Mouse (Mus musculus) liver, adult 2 months (tissue): ENCODE data around the gene Dnaic1. TPM values are rescaled to one million over a fixed set of nuclear protein-coding genes. Genes with fewer than 3 reads are reported as not detected.
A peak's percentile ranks its signal among the peaks of the same experiment; 100 is the strongest.

Source experiments
- DNase-seq: peaks from one replicate; pipeline ENCODE4 v3.0.0-alpha.2; 2011; ENCODE audit warnings: low read depth, low spot score; ENCODE audit errors: extremely low read depth
- H3K27ac ChIP-seq: fragments of 200-500 bp; replicated peaks from 2 replicates; pipeline ENCODE4 v1.5.1; 2012; ENCODE audit warnings: low read depth, mild to moderate bottlenecking, control low read depth, inconsistent platforms, low read length; ENCODE audit not compliant: insufficient read depth
- H3K27me3 ChIP-seq: fragments of 200-500 bp; 2 replicates; pipeline ENCODE4 v1.6.1; 2012; ENCODE audit warnings: mild to moderate bottlenecking, moderate library complexity, low read length, inconsistent platforms; ENCODE audit not compliant: control insufficient read depth, insufficient read depth
- H3K36me3 ChIP-seq: fragments of 200-500 bp; 2 replicates; pipeline ENCODE4 v1.6.1; 2012; ENCODE audit warnings: low read length, inconsistent platforms; ENCODE audit not compliant: control insufficient read depth, insufficient read depth
- H3K4me1 ChIP-seq: fragments of 200-500 bp; 2 replicates; pipeline ENCODE4 v1.6.1; 2011; ENCODE audit warnings: low read length; ENCODE audit not compliant: control insufficient read depth, insufficient read depth
- H3K4me3 ChIP-seq: fragments of 200-500 bp; 2 replicates; pipeline ENCODE4 v1.5.1; 2011; ENCODE audit warnings: low read depth, mild to moderate bottlenecking, control low read depth, low read length, moderate library complexity; ENCODE audit not compliant: insufficient read depth
- H3K79me2 ChIP-seq: fragments of 200-500 bp; 2 replicates; pipeline ENCODE4 v1.6.1; 2012; ENCODE audit warnings: inconsistent platforms, mild to moderate bottlenecking, low read length, moderate library complexity; ENCODE audit not compliant: control insufficient read depth, insufficient read depth
- H3K9ac ChIP-seq: fragments of 200-500 bp; 2 replicates; pipeline ENCODE4 v1.6.1; 2012; ENCODE audit warnings: low read depth, mild to moderate bottlenecking, control low read depth, inconsistent platforms, low read length
- CTCF ChIP-seq: fragments of 200-500 bp; IDR thresholded peaks from 2 replicates; pipeline ENCODE4 v1.5.1; 2011; ENCODE audit warnings: low read depth, low read length, control low read depth
- POLR2A ChIP-seq: fragments of 200-500 bp; IDR thresholded peaks from 2 replicates; pipeline ENCODE4 v1.6.1; 2011; ENCODE audit warnings: low read length, control low read depth; ENCODE audit not compliant: insufficient read depth; ENCODE audit errors: extremely low read depth
- WGBS: fragments of 180-500 bp; shearing (Covaris S2); methylation state at CpG from one replicate; pipeline ENCODE4 v1.1.7; 2018; 5-methylcytosine and 5-hydroxymethylcytosine counted together
- polyA plus RNA-seq: library from polyadenylated mRNA; depleted of rRNA; stranded (reverse); fragments of >200 nt; gene quantifications from 2 replicates; pipeline ENCODE4 v1.2.3, GENCODE M21; 2012
- total RNA-seq: library from RNA; depleted of rRNA; stranded (reverse); fragments of >200 nt; gene quantifications from 2 replicates; pipeline ENCODE4 v1.2.3, GENCODE M21; 2014

The Dnaic1 gene
- total and polyA plus RNA-seq, 2 experiments, result 0.18 to 2.3 TPM

DNA sequence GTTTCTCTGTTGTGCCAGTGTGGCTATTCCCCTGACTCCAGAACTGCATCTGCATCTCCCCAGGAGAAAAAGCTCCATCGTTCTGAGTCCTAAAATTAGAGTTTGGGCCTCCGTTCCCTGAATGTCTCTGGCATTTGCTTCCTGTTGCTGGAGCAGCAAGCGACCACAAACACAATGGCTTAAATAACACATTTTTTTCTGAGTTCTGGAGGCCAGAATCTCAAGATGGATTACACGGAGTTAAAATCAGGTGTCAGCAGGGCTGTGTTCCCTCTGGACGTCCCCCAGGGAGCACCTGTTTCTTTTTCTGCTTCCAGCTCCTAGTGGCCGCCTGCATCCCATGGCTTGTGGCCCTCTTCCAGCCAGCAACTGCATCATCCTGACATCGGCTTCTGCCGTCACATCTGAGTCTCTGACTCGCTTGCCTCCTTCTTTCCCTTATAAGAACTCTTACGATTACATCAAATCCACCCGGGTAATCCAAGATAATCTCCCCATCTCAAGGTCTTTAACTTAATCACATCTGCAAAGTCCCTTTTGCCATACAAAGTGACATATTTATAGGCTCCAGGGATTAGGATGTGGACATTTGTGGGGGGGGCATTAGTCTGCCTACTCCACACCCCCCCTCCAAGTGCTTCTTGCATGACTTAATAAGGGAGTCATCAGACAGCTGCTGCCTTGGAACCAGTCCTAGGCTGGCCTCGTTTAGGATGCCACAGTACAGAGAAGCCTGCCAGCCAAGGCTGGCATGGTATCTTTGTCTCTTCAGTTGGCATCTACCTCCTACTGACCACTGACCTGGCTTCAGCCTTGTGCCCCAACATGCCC, 49.6 kb downstream of the Dnaic1 start:
- TF ChIP-seq POLR2A, result no peak
- TF ChIP-seq CTCF, result no peak
- Histone ChIP-seq H3K27me3 (no peaks in the 10 kb centered on the region), H3K4me1 (no peaks in the 10 kb centered on the region), H3K36me3 (no peaks in the 10 kb centered on the region), H3K9ac (no peak overlapping the region), H3K79me2 (no peaks in the 10 kb centered on the region), H3K4me3 (no peak overlapping the region), H3K27ac (no peak overlapping the region)
- WGBS, result 77% methylated on average over 12 of the region's 12 CpGs
- DNase-seq, result no peak

DNA sequence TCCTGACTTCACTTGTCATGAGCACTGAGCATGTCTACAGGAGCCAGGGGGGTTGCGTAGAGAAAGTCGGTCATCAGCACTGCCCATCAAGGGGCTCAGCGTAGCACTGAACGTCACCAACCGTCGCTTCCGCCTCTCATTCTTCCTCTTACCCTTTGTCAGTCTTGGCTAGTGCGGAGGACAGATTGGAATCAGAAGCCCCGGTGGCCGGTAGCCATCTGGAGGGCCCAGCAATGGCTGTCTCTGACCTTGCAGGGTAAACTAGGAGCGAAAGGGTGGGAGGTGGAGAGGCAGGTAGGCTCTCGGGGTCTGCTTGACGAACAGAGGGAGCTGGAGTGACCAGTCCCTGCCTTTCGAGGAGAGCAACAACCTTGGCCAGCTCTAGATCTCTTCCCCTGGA, 52.5 kb downstream of the Dnaic1 start:
- 95% methylated on average over 14 of the region's 14 CpGs for WGBS
- TF ChIP-seq POLR2A (no peak), CTCF (no peak)

DNA sequence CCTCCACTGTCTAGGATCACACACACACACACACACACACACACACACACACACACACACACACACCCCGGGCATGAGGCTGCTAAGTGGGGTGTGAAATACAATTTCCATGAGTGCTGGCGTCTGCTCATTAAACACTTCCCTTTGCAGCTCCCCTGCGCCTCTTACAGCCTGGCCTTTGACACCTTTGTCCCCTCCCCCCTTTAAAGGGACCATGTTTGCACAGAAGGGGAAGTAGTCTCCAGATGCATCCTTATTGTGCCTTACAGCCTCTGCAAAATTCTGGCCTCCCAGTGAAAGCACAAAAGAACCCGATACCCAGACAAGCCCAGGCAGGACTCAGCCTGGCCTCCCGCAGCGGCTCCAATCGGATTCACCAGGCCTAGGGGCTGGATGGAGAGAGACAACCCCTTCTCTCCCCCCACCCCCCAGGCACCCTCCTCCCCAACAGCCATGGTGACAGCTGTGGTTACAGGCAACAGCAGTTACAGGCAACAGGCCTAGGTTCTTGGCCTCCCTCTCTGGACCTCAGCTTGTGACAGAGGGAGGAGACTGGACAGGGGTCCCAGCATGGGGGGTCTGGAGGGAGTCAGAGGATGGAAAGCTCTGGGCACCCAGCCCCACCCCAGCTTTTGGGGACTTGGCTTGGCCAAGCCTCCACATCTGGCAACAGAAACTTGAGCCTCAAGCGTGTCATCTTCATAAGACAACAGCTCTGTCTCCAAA, 58.8 kb downstream of the Dnaic1 start:
- WGBS, result 48% methylated on average over 8 of the region's 8 CpGs
- DNase-seq, result no peak

More for the DNA sequence above, 52.5 kb downstream of the Dnaic1 start:
- DNase-seq, result no peak
- no peaks in the 10 kb centered on the region for H3K36me3 ChIP-seq
- H3K4me1 ChIP-seq, result no peaks in the 10 kb centered on the region
- H3K27ac ChIP-seq, result no peak overlapping the region
- H3K4me3 ChIP-seq, result no peak overlapping the region
- H3K9ac ChIP-seq, result no peak overlapping the region
- H3K27me3 ChIP-seq, result no peaks in the 10 kb centered on the region
- H3K79me2 ChIP-seq, result no peaks in the 10 kb centered on the region

DNA sequence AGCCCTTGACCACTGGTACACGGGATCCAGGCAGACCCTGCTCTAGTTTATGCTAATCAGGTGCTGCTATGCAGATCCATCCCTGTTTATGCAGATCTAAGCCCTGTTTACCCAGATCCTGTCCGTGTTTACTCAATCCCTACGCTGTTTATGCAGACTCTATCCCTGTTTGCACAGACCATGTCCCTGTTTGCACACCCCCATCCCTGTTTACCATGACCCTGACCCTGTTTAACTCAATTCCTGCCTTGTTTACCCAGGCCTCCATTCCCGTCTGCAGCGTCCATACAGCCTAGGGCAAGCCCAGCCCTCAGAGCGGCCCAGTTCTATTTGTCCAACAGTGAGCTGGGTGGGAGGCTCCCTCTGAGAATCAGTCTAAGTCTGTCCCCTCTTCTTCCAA, 60.6 kb downstream of the Dnaic1 start:
- WGBS, result 27% methylated on average over 6 of the region's 6 CpGs
- H3K36me3 ChIP-seq, result no peaks in the 10 kb centered on the region
- no peak overlapping the region for H3K27ac ChIP-seq
- peaks cover 13% of the 10 kb centered on the region for H3K4me1 ChIP-seq
- H3K79me2 ChIP-seq, result no peaks in the 10 kb centered on the region
- TF ChIP-seq POLR2A, result no peak
- TF ChIP-seq CTCF, result no peak
- H3K4me3 ChIP-seq, result no peak overlapping the region
- no peak overlapping the region for H3K9ac ChIP-seq
- H3K27me3 ChIP-seq, result no peaks in the 10 kb centered on the region
- DNase-seq, result peak; percentile 69

More for the DNA sequence above, 58.8 kb downstream of the Dnaic1 start:
- Histone ChIP-seq H3K27ac (no peak overlapping the region), H3K9ac (no peak overlapping the region), H3K36me3 (no peaks in the 10 kb centered on the region), H3K79me2 (no peaks in the 10 kb centered on the region), H3K27me3 (no peaks in the 10 kb centered on the region), H3K4me3 (no peak overlapping the region), H3K4me1 (peaks cover 13% of the 10 kb centered on the region)
- TF ChIP-seq POLR2A, result no peak
- no peak for TF ChIP-seq CTCF

DNA sequence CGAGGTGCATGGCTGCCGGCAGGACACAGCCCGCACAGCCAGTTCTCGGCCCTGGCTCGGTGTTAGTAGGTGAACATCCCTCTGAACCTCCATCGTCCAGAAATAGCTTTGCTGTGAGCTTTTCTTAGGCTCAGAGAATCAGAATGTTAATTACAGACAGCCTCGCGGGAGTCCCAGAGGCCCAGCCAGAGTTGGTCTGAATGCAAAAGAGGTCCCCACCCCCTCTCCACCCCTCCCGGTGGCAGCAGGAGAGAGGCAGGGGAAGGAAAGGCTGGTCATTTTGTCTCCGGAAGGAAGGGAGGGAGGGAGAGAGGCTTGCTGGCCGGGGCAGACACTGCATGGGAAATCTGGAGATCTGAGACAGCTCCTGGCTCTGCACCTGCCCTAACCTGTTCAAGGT, 61.8 kb downstream of the Dnaic1 start:
- 12% methylated on average over 11 of the region's 11 CpGs for WGBS
- Histone ChIP-seq H3K9ac (no peak overlapping the region), H3K27me3 (no peaks in the 10 kb centered on the region), H3K79me2 (no peaks in the 10 kb centered on the region), H3K36me3 (no peaks in the 10 kb centered on the region), H3K27ac (no peak overlapping the region), H3K4me1 (peaks cover 15% of the 10 kb centered on the region), H3K4me3 (no peak overlapping the region)
- TF ChIP-seq POLR2A (no peak), CTCF (no peak)
- DNase-seq, result no peak
